Mouse (Mus musculus): ENCODE data around the gene Itprid2.
"Not testable (repeated sequence)": the region's sequence is repeated elsewhere in the genome, so short reads cannot be mapped to it uniquely, and the experiment has no call there.

The Itprid2 gene

DNA sequence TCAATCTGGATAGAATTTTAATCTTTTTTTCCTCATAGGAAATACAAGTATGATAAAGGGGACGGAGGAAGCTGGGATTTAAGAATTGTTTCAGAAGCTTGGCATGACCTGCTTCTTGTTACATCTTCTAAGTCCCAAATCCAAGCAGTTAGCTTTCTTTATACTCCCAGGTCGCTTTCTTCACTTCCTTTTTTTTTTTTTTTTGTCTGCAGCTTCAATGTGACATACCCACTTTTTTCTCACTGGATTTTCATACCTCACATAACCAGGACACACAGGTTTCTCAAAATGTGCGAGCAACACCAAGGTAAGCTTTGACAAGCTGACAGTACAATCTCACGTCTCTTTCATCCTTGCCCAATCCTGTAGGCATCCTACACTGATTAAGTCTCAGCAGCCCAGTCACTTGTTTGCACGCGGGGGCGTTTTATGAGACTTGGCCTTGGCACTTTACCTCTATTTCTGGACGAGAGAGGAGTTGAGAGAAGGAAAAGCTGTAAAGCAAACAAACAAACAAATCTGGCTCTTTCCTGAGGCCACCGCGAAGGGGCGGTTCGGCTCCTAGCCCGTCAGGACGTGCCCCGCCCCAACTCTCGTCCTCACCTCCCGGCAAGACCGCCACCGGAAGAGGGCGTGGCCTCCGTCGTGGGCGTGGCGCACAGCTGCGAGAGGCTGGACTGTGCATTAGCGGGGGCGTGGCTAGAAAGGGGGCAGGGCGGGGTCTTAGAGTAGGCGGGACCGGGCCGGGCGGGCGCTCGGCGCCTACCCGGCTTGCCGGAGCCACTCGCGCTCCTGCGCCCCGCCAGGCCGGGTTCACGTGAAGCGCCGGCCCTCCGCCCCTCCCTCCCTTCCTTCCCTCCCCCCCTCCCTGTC, at the start of gene Itprid2:
Gene Itprid2, plus strand, starts transcription at position 825 of the 873 bp plus-strand sequence.
- peak; percentile 97 for DNase-seq (ENCODE audit: low read depth, low spot score)

DNA sequence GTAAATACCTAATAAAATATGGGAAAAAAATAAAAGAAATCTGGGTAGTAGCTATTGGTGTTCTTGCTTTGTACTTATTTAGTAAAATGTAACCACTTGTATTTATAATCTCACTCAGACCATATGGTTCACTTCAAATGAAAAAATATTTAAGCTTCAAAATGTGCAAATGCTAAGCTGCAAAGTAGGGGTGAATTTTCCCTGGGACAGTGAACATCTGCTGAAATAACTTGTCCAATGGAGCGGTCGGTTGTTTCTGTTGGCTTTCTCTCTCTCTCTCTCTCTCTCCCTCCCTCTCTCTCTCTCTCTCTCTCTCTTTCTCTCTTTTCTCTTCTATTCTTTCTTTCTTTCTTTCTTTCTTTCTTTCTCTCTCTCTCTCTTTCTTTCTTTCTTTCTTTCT, 39.0 kb upstream of the Itprid2 start:
- DNase-seq (ENCODE audit: low read depth, low spot score) = no peak

DNA sequence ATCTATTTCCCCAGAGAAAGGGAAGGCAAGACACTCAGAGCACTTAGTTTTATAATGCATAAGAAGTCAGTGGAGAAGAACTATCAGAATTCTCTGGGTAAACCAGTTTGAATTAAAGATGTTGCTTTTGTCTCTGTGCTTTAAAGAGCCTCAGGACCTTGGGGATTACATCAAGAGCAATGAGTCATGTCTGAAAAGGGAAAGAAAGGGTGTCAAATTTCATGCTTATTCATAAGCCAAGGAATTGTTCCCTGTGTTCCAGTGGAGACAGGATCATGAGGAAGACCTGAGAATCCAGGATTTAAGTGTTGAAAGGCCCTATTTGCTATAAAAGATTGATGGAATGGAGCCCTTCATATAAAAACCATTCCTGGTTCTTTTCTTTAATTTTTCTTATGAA, 38.1 kb upstream of the Itprid2 start:
- peak; percentile 94 for DNase-seq (ENCODE audit: low read depth, low spot score)

DNA sequence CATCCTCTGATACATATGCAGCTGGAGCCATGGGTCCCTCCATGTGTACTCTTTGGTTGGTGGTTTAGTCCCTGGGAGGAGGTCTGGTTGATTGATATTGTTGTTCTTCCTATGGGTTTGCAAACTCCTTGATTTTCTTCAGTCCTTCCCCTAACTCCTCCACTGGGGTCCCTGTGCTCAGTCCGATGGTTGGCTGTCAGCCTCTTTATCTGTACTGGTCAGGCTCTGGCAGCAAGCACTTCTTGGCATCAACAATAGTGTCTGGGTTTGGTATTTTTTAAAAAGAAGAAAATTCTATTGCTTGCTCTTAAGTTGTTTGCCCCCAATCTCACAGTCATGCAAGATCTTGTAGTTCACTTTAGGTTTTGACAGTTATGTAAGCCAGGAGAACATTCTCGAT, 34.0 kb upstream of the Itprid2 start:
- DNase-seq (ENCODE audit: low read depth, low spot score) = not testable (repeated sequence)

DNA sequence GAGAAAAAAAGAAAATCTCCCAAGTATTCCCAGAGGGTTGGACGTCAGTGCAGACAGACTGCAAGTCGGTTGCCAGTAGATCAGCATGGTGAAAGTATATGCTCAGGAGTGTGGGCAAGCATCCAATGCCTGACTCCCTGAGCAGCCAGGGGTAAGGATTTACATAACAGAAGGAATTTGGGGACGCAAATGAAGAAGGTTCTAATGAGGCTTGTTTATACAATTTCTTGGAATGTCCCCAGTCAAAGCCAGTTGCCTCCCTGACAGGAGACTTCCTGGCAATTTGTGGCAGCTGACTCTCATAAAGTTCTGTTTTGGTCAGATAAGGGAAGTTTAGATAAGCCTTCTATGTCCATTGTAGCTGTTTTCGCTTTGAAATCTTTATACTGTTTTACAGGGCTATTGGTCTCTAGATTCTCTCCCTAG, 33.4 kb upstream of the Itprid2 start:
- peak; percentile 82 for DNase-seq (ENCODE audit: low read depth, low spot score)

DNA sequence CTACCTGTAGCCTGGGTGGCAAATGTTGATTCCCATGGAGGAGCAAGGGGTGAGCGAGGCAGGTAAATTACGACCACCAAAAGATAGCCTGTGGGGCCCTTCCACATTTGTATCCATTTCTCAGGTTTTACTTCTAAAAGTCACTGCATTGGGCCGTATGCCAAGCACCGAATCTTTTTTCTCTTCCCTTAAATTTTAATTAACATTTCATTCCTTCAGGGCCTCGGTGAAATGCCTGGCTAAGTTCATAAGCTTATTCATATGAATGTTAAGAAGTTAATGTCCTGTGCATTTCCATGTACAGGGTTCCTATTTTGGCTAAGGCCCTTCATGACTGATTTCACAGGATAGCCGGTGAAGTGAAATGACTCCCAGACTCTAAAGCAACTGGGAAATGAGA, 32.8 kb upstream of the Itprid2 start:
- peak; percentile 18 for DNase-seq (ENCODE audit: low read depth, low spot score)

DNA sequence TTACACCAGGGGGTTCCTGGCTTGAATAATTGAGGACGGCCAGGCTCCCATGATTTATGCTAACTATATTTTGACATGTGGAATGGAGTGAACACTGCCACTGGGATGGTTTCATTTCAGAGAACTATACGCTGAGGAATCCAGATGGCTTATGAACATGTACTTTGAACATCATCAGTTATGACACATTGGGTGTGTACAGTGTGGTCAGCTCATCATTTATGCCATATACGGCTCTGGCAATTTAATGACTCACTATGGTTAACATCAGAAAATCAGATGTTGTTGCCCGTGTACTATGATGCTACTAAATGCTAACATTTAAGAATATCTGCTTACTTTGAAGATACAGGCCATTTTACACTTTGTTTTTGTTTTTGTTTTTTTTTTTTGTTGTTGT, 31.8 kb upstream of the Itprid2 start:
- DNase-seq (ENCODE audit: low read depth, low spot score) = peak; percentile 86

DNA sequence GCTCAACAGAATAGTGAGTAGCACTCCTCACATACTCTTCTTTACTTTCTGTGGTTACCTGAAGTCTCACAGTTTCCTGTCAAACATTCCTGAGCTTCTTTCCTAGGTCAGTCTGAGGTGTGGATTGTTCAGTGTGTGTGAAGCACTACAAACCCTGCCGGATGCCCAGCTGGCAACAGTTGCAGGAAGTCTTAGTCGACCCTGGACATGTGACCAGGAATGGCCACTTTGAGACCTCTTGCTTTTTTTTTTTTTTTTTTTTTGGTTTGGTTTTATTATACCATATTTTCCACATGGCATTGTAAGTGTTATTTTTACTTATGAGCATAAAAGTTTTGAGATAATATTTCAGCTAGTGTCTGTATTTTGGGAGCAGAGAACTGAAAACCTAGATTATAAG, 29.1 kb upstream of the Itprid2 start:
- peak; percentile 44 for DNase-seq (ENCODE audit: low read depth, low spot score)

DNA sequence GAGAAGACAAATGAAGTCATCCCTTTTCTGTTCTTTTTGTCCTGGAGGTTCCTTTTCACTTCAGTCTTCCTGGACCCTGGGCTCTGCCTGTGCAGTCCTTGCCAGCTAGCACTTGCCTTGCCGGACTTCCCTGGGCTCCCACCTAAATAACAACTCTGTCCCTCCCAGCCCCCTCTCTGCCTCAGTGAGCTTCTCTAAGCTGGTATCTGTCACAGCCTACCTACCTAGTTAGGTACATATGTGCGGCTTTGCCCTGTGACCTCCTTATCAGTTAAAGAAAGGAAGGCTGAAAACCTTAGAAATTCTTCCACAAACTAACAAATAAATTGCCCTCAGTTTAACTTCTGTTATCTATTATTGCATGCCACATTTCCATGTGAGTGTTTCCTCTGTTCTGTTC, 28.0 kb upstream of the Itprid2 start:
- DNase-seq (ENCODE audit: low read depth, low spot score) = no peak

DNA sequence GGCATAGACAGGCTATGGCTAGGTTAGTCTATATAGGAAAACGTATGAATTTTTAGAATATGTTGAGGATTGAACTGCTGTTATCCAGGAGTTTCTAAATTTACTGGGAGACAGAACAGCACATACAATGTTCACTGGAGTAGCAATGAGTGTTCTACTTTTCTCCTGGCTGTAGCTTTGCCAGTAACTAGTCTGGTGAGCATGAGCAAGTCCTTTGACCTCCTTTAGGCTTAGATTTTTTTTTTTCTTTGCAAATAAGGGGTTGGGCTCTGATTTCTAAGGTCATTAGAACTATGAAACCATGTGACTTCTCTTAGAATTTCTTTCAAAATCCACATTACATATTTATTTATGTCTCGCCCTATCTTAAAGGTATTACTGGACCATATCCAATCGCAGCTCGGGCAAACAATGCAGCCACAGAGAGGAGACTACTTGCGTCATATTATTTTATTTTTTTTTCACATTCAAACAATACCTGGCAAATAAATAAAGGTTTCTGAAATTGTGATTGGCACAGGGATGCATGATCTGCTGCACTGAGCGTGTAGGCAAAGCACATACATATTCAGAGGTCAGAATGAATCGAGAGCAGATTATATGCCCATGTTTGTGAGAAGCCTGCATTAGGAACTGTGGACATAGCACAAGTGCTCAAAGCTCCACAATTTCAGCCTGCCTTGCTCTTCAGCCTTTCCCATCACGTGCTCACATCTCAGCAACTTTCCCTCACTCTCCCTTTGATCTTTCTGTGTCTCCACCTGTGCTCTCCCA, 26.7 kb upstream of the Itprid2 start:
- DNase-seq (ENCODE audit: low read depth, low spot score) = no peak

DNA sequence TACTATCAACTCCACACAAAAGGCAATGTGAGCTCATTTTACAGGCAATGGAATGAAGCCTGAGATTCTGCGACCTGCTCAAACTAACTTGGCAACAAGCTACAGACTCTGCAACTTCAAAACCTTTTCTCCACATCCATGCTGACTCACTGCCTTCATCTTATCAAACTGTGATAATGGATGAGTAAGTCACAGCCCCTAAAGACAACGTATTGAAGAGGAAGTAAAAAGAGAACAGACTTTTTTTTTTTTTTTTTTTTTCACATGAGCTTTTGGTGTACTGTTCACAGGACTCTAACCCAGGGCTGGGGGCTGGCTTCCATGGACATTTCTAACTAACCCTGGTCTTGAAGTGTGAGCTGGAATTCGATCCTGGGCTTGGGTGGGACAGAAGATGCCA, 24.3 kb upstream of the Itprid2 start:
- DNase-seq (ENCODE audit: low read depth, low spot score) = peak; percentile 39

DNA sequence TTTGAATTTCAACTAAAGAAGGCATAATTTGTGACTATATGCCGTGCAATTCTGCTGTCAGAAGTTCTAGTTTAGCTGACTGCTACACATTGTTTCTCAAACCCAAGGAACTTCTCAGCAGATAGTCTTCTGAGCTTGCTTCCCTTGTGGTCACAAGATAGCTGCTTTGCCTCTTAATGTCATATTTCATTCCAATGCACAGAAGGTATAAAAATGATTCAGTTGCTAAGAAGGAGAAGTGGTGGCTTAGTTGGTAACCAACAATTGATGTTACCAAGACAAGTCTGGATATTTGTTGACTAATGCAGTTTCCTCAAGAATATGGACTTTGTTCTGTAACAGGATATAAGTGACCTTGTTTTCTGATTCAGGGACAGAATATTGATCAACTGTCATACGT, 17.0 kb upstream of the Itprid2 start:
- DNase-seq (ENCODE audit: low read depth, low spot score) = no peak

DNA sequence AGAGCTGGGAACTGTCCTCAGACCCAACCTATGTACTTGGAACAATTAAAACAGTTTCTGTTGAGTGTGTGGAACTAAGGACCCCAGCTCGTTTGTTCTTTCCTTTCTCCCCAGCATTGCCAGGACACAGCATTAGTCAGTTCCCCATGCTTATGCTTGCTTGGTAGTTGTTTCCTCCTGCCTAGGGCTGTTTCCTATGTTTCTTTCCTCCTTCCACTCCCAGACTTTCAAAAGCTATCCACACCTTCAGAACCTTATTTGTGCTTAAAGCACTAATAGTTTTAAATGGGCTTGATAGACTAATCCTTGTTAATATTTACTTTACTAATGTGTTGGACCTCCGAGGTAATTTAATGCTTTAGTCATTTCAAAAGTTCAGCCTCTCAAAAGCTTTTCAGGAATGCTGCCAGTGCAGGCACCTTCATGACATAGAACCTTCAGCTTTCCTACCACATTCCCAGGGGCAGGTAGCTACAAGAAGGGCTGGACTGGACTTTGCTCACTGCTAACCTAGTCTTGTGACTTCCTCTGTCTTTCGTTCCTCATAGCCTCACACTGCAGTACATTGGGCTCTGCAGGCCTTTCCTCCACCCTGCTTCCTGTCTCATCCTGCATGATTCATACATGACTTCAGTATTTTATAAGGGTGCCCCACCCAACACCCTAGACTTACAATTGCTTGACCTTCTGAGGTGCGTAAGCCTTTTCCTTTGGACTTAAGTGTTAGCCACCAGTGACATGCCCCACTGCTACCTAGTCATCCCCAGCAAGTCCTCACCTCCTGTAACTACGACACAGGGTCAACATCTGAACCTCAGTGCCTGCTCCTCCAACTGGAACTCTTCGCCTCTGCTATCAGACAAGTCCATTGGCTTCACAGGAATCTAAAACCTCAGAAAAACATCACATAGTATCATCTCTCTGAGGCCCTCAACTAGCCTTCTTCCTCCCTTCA, 16.3 kb upstream of the Itprid2 start:
- peak; percentile 46 for DNase-seq (ENCODE audit: low read depth, low spot score)

DNA sequence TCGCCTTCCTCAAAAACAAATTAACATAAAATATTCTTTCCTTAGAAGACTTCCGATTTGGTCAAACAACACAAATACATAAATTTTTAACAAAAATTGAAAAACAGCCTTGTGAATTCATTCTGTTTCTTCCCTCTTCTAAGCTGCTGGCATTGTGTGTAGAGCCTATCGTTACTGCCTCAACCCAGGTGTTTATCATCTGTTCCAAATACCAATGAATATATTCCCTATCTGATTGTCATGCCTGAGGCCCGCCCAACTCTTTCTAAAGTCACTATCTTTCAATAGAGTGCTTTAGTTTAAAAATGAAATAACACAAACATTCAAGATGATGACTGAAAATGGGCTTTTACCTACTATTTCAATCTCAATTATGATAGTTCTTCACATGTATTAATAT, 11.9 kb upstream of the Itprid2 start:
- DNase-seq (ENCODE audit: low read depth, low spot score) = no peak

DNA sequence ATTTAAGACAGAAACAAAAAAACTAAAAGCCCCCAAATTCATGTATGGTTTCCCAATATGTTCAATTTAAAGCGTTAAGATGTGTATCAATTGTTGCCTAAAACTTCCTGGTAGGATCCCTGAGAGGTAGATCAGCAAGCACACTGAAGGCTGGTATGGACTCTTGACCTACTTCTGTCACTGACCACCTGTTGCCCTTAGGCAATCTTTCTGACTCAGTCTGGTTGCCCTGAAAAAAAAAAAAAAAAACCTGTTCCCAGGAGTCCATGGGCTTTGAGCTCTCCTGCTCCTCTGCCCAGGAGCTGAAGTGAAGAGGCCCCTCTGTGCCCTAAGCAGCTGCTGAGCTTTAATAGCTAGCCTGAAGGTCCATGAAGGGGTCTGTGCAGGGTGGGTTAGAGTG, 7.5 kb upstream of the Itprid2 start:
- DNase-seq (ENCODE audit: low read depth, low spot score) = peak; percentile 53

DNA sequence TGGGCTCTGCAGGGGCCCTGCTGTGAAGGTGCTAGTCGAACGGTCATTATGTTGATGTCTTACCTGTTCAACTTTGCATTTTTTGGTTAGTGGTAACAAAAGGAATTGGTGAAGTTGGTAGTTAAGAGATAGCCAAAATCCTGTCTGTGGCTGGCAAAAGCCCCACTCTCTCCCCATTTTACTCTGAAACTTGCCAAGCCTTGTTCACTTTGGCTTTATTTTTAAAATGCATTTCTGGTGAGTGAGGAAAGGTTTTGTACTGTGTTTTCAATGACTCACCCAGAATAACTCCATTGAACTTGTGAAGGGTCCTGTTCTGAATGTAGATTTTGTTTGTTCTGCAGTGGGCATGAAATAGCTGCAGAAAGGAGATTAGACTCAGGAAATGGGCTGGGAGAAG, 4.9 kb upstream of the Itprid2 start:
- DNase-seq (ENCODE audit: low read depth, low spot score) = no peak

DNA sequence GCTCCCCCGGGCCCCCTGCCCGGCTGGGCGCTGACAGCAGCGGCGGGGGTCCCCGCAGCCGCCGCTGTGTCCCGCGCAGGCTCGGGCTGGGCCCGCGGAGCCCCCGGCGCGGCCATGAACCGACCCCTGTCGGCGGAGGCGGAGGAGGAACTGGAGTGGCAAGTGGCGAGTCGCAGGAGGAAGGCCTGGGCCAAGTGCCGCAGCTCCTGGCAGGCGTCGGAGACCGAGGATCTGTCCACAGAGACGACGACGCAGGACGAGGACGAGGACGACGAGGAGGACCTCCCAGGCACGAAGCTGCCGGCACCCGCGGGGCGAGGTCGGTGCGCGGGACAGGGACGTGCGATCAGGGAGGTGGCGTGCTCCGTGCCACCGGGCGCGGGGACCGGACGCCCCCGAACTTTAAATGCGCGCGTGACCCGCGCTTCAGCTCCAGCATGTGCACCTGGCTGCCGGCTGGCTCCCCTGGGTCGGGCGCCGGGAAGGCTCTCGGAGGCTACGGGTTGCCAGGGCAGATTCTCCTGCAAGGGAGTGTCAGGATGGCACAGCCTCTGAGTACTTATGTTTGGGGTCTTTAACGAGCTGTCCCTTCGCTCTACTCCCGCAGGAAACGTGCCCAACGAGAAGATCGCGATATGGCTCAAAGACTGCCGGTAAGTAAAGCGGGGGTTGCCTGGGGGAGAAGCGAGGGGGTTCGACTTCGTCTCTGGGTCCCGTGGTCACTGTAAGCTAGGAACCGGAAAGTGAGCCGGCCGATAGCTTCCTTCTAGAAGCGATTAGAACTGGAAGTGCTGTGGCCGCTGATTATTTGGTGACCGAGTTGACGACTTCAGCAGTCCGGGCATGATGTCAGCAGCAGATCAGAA, 507 bp downstream of the Itprid2 start:
- DNase-seq (ENCODE audit: low read depth, low spot score) = peak; percentile 69

DNA sequence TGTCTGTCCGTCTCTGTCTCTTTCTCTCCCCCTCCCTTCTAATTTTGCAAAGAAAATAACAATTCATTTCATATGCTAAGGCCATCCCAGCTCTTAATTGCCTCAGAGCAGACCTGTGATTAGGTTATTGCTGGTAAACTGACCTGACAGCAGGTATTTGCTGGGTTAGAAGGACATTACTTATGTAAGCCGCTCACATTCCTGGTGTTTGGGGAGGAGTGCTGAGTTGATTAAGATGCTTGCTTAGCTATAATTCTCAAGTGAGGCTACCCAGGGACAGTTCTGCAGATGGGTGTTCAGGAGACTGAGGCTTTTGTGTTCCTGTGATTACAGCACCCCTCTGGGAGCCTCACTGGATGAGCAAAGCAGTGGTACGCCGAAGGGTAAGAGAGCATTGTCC, 3.8 kb downstream of the Itprid2 start:
- DNase-seq (ENCODE audit: low read depth, low spot score) = no peak

DNA sequence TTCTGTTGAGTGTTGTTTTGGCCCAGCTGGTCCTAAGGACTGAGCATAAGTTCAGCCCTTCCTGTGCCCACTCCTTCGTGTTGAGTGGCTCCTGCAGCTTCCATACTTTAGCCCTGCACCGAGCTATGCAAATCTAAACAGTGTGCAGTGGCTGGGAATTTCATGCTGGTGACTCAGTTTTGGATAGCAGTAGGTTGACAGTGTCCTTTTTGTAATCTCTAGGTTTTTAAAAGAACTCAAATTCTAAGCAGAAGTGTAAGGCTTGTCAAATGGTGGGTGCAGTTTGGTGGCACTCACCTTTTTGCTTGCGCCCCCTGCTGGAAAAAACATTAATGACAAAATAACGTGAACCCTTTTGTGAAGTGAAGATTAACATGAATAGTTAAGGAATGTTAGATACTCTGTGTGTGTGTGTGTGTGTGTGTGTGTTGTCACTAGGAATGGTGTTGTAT, 11.1 kb downstream of the Itprid2 start:
- peak; percentile 87 for DNase-seq (ENCODE audit: low read depth, low spot score)

DNA sequence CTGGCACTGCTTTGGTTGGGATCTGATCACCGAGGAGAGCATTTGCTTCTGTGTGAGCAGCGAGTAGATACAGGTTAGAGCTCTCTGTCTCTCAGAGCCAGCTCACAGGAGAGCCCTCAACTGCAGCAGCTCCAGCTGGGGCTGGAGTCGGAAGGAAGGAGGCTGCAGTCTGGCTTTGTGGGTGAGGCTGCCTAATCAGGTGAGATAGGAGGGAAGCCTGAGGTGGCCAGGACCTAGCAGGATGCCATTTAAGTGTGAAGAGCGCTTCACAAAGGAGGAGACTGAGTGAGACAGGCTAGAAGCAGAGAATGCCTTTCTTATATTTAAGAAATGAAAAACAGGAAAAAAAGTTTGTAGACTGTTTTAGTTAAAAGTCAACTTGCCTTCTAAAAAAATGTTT, 11.9 kb downstream of the Itprid2 start:
- no peak for DNase-seq (ENCODE audit: low read depth, low spot score)

DNA sequence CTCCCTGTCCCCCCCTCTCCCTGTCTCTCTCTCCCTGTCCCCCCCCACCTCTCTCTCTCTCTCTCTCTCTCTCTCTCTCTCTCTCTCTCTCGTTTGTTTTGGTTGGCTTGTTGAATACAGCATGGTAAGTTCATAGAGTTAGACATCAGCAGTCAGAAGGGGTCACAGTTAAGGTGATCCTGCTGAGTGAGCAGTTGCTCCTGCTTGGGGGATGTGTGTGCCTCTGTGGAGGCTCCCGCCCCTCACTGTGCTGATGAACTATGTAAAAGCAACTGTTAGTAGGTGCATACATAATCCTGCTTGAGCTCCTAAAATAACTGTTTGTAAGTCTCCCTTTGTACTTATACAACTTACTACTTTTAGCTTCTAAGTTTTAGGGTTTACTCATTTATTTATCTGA, 12.6 kb downstream of the Itprid2 start:
- no peak for DNase-seq (ENCODE audit: low read depth, low spot score)
